7 mouse cellular contexts compared by ENCODE assay signal in genomic region chr6:115717715-115718558, GRCm38 (mm10). TPM values are rescaled to one million over a fixed set of nuclear protein-coding genes. Genes with fewer than 3 reads are reported as not detected.
DNase-seq lines count a peak whose midpoint lies in the region; ATAC-seq lines count a peak whose summit lies in the region.

No protein-coding gene starts in this region.

- H3K4me1 ChIP-seq in liver, embryonic 15.5 days (replicated peaks): peaks cover 11% of the 10 kb centered on the region

- H3K27ac ChIP-seq in liver, embryonic 15.5 days (replicated peaks): no peak overlapping the region

- peak overlapping the region; percentile 40 for H3K4me3 ChIP-seq in liver, embryonic 15.5 days (replicated peaks)

- H3K9me3 ChIP-seq in liver, embryonic 15.5 days (replicated peaks): no peaks in the 10 kb centered on the region

- ATAC-seq in inflammation-experienced regulatory T-cells, adult 6 months: peak; percentile 86
- peak; percentile 83 for ATAC-seq in liver, embryonic 15.5 days (ENCODE audit: insufficient read depth)

- H3K9ac ChIP-seq in liver, embryonic 15.5 days: no peak overlapping the region; the same call in 1 of the 2 replicates

- intact Hi-C loops in gastrocnemius, postnatal 36 days (cut with DNase I): loop anchor here (5.0 kb wide), 1 partner anchor 96 kb away; no protein-coding TSS in a partner anchor

- no peaks in the 10 kb centered on the region for H3K27me3 ChIP-seq in liver, embryonic 15.5 days

- DNase-seq in NIH3T3 (ENCODE audit: low read depth): peak; percentile 39
- DNase-seq in c-Kit-positive CD71-positive TER-119-positive erythroid progenitor cells, embryonic 14.5 days (ENCODE audit: low spot score): peak; percentile 50
- peak; percentile 33 to 35 for DNase-seq in gastrocnemius, postnatal 36 days
- DNase-seq in neural tube, embryonic 10.5 days (ENCODE audit: extremely low spot score, low spot score): peak; percentile 35
- peak; percentile 49 for DNase-seq in urinary bladder, postnatal 25 days (ENCODE audit: low spot score)

- no peaks in the 10 kb centered on the region for H3K36me3 ChIP-seq in liver, embryonic 15.5 days (replicated peaks)

- 3% methylated on average over 15 of the region's 15 CpGs for WGBS in liver, embryonic 15.5 days (ENCODE audit: insufficient replicate concordance)

- H3K4me2 ChIP-seq in liver, embryonic 15.5 days: peak overlapping the region; percentile 69

RNA-seq across cellular contexts. Expression of gene Raf1, which starts 41.5 kb away (rescaled TPM):
- 100 to 1,000 TPM; 113 to 117 TPM for total RNA-seq in gastrocnemius, postnatal 36 days (2021)
- polyA plus RNA-seq in inflammation-experienced regulatory T-cells, adult 6 months (2017; shearing (Covaris generic)): 10 to 100 TPM; 52.6 to 72.0 (median 66.5) TPM
- 36.1 and 38.6 TPM in 2 replicates for polyA plus RNA-seq in liver, embryonic 15.5 days (2015; fragmentation: Nextera tagmentation; extraction: Ambion mirVana)

RNA-seq across cellular contexts. Expression of gene Tmem40, which starts 44.3 kb away (rescaled TPM):
- total RNA-seq in gastrocnemius, postnatal 36 days (2021): under 1 TPM in 1 of 2 experiments, not detected in 1; 0.72 TPM
- not detected for polyA plus RNA-seq in inflammation-experienced regulatory T-cells, adult 6 months (2017; shearing (Covaris generic))
- 24.7 and 29.2 TPM in 2 replicates for polyA plus RNA-seq in liver, embryonic 15.5 days (2015; fragmentation: Nextera tagmentation; extraction: Ambion mirVana)

RNA-seq across cellular contexts. Expression of gene Cand2, which starts 56.4 kb away (rescaled TPM):
- total RNA-seq in gastrocnemius, postnatal 36 days (2021): 10 to 100 TPM; 66.8 to 71.3 TPM
- polyA plus RNA-seq in inflammation-experienced regulatory T-cells, adult 6 months (2017; shearing (Covaris generic)): 1 to 10 TPM; 2.3 to 4.8 (median 3.7) TPM
- polyA plus RNA-seq in liver, embryonic 15.5 days (2015; fragmentation: Nextera tagmentation; extraction: Ambion mirVana): 2.9 and 3.0 TPM in 2 replicates

Comparison
In these comparisons a context has a peak if more than half of its experiments do, and no peak if none do; other contexts are left out.
1. RNA of gene Tmem40, which starts 44.3 kb away (polyA plus RNA-seq): 24.7 to 29.2 TPM in liver, embryonic 15.5 days; not detected in inflammation-experienced regulatory T-cells, adult 6 months; every median in the first group is over 10 times any median in the second.
2. Peak in every context shown above with its lines, with median percentiles within 50 percentile points of each other: DNase-seq.